Mouse (Mus musculus) MEL (cell line): ENCODE measurements around the gene Topbp1. TPM values are rescaled to one million over a fixed set of nuclear protein-coding genes. Genes with fewer than 3 reads are reported as not detected.

ENCODE experiments used
- DNase-seq: peaks from one replicate; pipeline ENCODE4 v3.0.0; 2011; ENCODE audit warnings: low read depth, low spot score
- H3K27ac ChIP-seq: 2 replicates; pipeline ENCODE4 v1.5.1; 2012; ENCODE audit warnings: low read depth, mild to moderate bottlenecking, control low read depth, low read length, moderate library complexity; ENCODE audit not compliant: control insufficient read depth
- H3K27me3 ChIP-seq, 2 experiments: fragments of 150-350 bp in 1 of 2; sonication (generic) in 1 of 2; 2 replicates each; pipeline ENCODE4 v1.6.1; 2012; ENCODE audit warnings: low read length in 2 of 2, mild to moderate bottlenecking in 2 of 2, improper control_type of control experiment in 1 of 2, moderate library complexity in 1 of 2; ENCODE audit not compliant: insufficient read depth in 2 of 2, control insufficient read depth in 1 of 2
- H3K36me3 ChIP-seq, 2 experiments: 2 replicates each; pipeline ENCODE4 v1.6.1; 2012 to 2014; ENCODE audit warnings: low read length in 2 of 2, improper control_type of control experiment in 1 of 2, inconsistent platforms in 1 of 2, mild to moderate bottlenecking in 1 of 2; ENCODE audit not compliant: insufficient read depth in 2 of 2, control insufficient read depth in 1 of 2
- H3K4me1 ChIP-seq, 2 experiments: fragments of 150-350 bp in 1 of 2; sonication (generic) in 1 of 2; 2 replicates each; pipeline ENCODE4 v1.6.1; 2012; ENCODE audit warnings: low read length in 2 of 2, improper control_type of control experiment in 1 of 2, mild to moderate bottlenecking in 1 of 2; ENCODE audit not compliant: insufficient read depth in 2 of 2, control insufficient read depth in 1 of 2
- H3K4me3 ChIP-seq, 2 experiments: fragments of 150-350 bp in 1 of 2; sonication (generic) in 1 of 2; 2 replicates each; pipeline ENCODE4 v1.5.1; 2012; ENCODE audit warnings: low read depth in 2 of 2, low read length in 2 of 2, mild to moderate bottlenecking in 2 of 2, moderate library complexity in 2 of 2, control low read depth in 1 of 2, improper control_type of control experiment in 1 of 2; ENCODE audit not compliant: control insufficient read depth in 1 of 2, insufficient read depth in 1 of 2
- H3K79me2 ChIP-seq: 2 replicates; pipeline ENCODE4 v1.6.1; 2012; ENCODE audit warnings: mild to moderate bottlenecking, low read length, moderate library complexity; ENCODE audit not compliant: control insufficient read depth, poor library complexity, insufficient read depth
- H3K9ac ChIP-seq: 2 replicates; pipeline ENCODE4 v1.6.1; 2012; ENCODE audit warnings: low read depth, mild to moderate bottlenecking, control low read depth, low read length, moderate library complexity; ENCODE audit not compliant: control insufficient read depth, poor library complexity, severe bottlenecking
- H3K9me3 ChIP-seq: fragments of 150-350 bp; sonication (generic); replicated peaks from 2 replicates; pipeline ENCODE4 v1.6.1; 2012; ENCODE audit warnings: mild to moderate bottlenecking, low read length, improper control_type of control experiment, moderate library complexity; ENCODE audit not compliant: insufficient read depth
- CHD2 ChIP-seq: IDR thresholded peaks from 2 replicates; pipeline ENCODE4 v1.6.1; 2011; ENCODE audit warnings: low read length, improper control_type of control experiment
- CTCF ChIP-seq, 3 experiments: IDR thresholded peaks in 2 of 3; conservative IDR thresholded peaks in 1 of 3; 2 replicates each; pipeline ENCODE4 v1.5.1; 2011 to 2012; ENCODE audit warnings: low read length in 3 of 3, low read depth in 2 of 3, mild to moderate bottlenecking in 2 of 3, improper control_type of control experiment in 1 of 3, inconsistent platforms in 1 of 3, mixed read lengths in 1 of 3, moderate library complexity in 1 of 3; ENCODE audit not compliant: control insufficient read depth in 1 of 3, insufficient read depth in 1 of 3, poor library complexity in 1 of 3, severe bottlenecking in 1 of 3
- E2F4 ChIP-seq: IDR thresholded peaks from 2 replicates; pipeline ENCODE4 v1.6.1; 2011; ENCODE audit warnings: low read depth, low read length, improper control_type of control experiment, borderline replicate concordance
- ELF1 ChIP-seq: IDR thresholded peaks from 2 replicates; pipeline ENCODE4 v1.6.1; 2014; ENCODE audit warnings: low read depth, mild to moderate bottlenecking, inconsistent platforms, low read length, improper control_type of control experiment, moderate library complexity
- GABPA ChIP-seq: IDR thresholded peaks from 2 replicates; pipeline ENCODE4 v1.6.1; 2012; ENCODE audit warnings: low read depth, mild to moderate bottlenecking, inconsistent platforms, low read length, improper control_type of control experiment, moderate library complexity
- GATA1 ChIP-seq: IDR thresholded peaks from 2 replicates; pipeline ENCODE4 v1.6.1; 2011; ENCODE audit warnings: low read depth, low read length, improper control_type of control experiment
- HCFC1 ChIP-seq: IDR thresholded peaks from 2 replicates; pipeline ENCODE4 v1.6.1; 2012; ENCODE audit warnings: low read depth, mild to moderate bottlenecking, inconsistent platforms, low read length, improper control_type of control experiment, moderate library complexity
- KAT2A ChIP-seq: conservative IDR thresholded peaks from 2 replicates; pipeline ENCODE4 v1.6.1; 2012; ENCODE audit warnings: low read depth, low read length, improper control_type of control experiment, inconsistent platforms
- MAFK ChIP-seq: IDR thresholded peaks from 2 replicates; pipeline ENCODE4 v1.6.1; 2011; ENCODE audit warnings: low read depth, mild to moderate bottlenecking, low read length, improper control_type of control experiment, borderline replicate concordance
- MAZ ChIP-seq: IDR thresholded peaks from 2 replicates; pipeline ENCODE4 v1.6.1; 2012; ENCODE audit warnings: low read depth, mild to moderate bottlenecking, inconsistent platforms, low read length, improper control_type of control experiment
- MXI1 ChIP-seq: IDR thresholded peaks from 2 replicates; pipeline ENCODE4 v1.6.1; 2011; ENCODE audit warnings: mild to moderate bottlenecking, low read depth, low read length, improper control_type of control experiment
- MYB ChIP-seq: IDR thresholded peaks from 2 replicates; pipeline ENCODE4 v1.6.1; 2011; ENCODE audit warnings: mild to moderate bottlenecking, low read depth, low read length, improper control_type of control experiment
- NELFE ChIP-seq: IDR thresholded peaks from 2 replicates; pipeline ENCODE4 v1.6.1; 2011; ENCODE audit warnings: low read depth, low read length, improper control_type of control experiment
- NRF1 ChIP-seq: IDR thresholded peaks from 2 replicates; pipeline ENCODE4 v1.6.1; 2014; ENCODE audit warnings: low read depth, mild to moderate bottlenecking, inconsistent platforms, low read length, improper control_type of control experiment, moderate library complexity; ENCODE audit not compliant: poor library complexity, insufficient read depth, severe bottlenecking
- POLR2A ChIP-seq, 2 experiments: IDR thresholded peaks; 2 replicates each; pipeline ENCODE4 v1.6.1; 2011 to 2012; ENCODE audit warnings: low read length in 2 of 2, mild to moderate bottlenecking in 2 of 2, control low read depth in 1 of 2, improper control_type of control experiment in 1 of 2, low read depth in 1 of 2, moderate library complexity in 1 of 2; ENCODE audit not compliant: control insufficient read depth in 1 of 2, insufficient read depth in 1 of 2, poor library complexity in 1 of 2
- POLR2AphosphoS2 ChIP-seq: IDR thresholded peaks from 2 replicates; pipeline ENCODE4 v1.6.1; 2011; ENCODE audit warnings: low read length, improper control_type of control experiment
- POLR2AphosphoS5 ChIP-seq: IDR thresholded peaks from 2 replicates; pipeline ENCODE4 v1.6.1; 2012; ENCODE audit warnings: low read depth, borderline replicate concordance, mild to moderate bottlenecking, inconsistent platforms, low read length, moderate library complexity, mixed read lengths
- RAD21 ChIP-seq: IDR thresholded peaks from 2 replicates; pipeline ENCODE4 v1.6.1; 2011; ENCODE audit warnings: mild to moderate bottlenecking, low read depth, low read length, improper control_type of control experiment
- RCOR1 ChIP-seq: IDR thresholded peaks from 2 replicates; pipeline ENCODE4 v1.6.1; 2012; ENCODE audit warnings: low read depth, mild to moderate bottlenecking, inconsistent platforms, low read length, improper control_type of control experiment
- SIN3A ChIP-seq: IDR thresholded peaks from 2 replicates; pipeline ENCODE4 v1.6.1; 2012; ENCODE audit warnings: low read length, improper control_type of control experiment, inconsistent platforms
- SMC3 ChIP-seq: IDR thresholded peaks from 2 replicates; pipeline ENCODE4 v1.6.1; 2011; ENCODE audit warnings: low read depth, low read length, improper control_type of control experiment
- TBP ChIP-seq: IDR thresholded peaks from 2 replicates; pipeline ENCODE4 v1.8.0; 2011; ENCODE audit warnings: low read depth, low read length, improper control_type of control experiment
- TCF12 ChIP-seq: IDR thresholded peaks from 2 replicates; pipeline ENCODE4 v1.6.1; 2014; ENCODE audit warnings: low read depth, mild to moderate bottlenecking, inconsistent platforms, low read length, improper control_type of control experiment, moderate library complexity
- USF1 ChIP-seq: IDR thresholded peaks from 2 replicates; pipeline ENCODE4 v1.6.1; 2014; ENCODE audit warnings: low read depth, mild to moderate bottlenecking, inconsistent platforms, low read length, improper control_type of control experiment, moderate library complexity
- ZC3H11A ChIP-seq: IDR thresholded peaks from 2 replicates; pipeline ENCODE4 v1.6.1; 2012; ENCODE audit warnings: low read depth, mild to moderate bottlenecking, inconsistent platforms, low read length, improper control_type of control experiment
- ZKSCAN1 ChIP-seq: IDR thresholded peaks from 2 replicates; pipeline ENCODE4 v1.6.1; 2012; ENCODE audit warnings: low read depth, mild to moderate bottlenecking, inconsistent platforms, low read length, improper control_type of control experiment, moderate library complexity
- ZMIZ1 ChIP-seq: IDR thresholded peaks from 2 replicates; pipeline ENCODE4 v1.6.1; 2012; ENCODE audit warnings: low read depth, mild to moderate bottlenecking, inconsistent platforms, low read length, improper control_type of control experiment, moderate library complexity
- polyA plus RNA-seq, 2 experiments: library from polyadenylated mRNA; stranded (reverse) in 1 of 2; unstranded in 1 of 2; fragments of >175 nt in 1 of 2; fragments of >200 nt in 1 of 2; gene quantifications; 2 replicates each; pipeline versions ENCODE4 v1.2.1 to v1.2.4; 2012; ENCODE audit warnings: low replicate concordance in 2 of 2, low read depth in 1 of 2; ENCODE audit not compliant: insufficient read length in 2 of 2, insufficient read depth in 1 of 2, missing spikeins in 1 of 2
- total RNA-seq: library from RNA; depleted of rRNA; stranded (reverse); fragments of 300-350 nt; gene quantifications from 2 replicates; pipeline ENCODE4 v1.2.3, GENCODE M21; 2012; rRNA removed

Gene Topbp1
- total RNA-seq = 120 and 127 TPM in 2 replicates
- polyA plus RNA-seq = 100 to 1,000 TPM; 216 to 756 TPM

GRCm38 (mm10) chr9:103304927-103305326 is at the start of gene Topbp1, which contains the start of gene 1300017J02Rik:
Gene Topbp1, plus strand, starts transcription at chr9:103305215.
Gene 1300017J02Rik, minus strand, starts transcription at chr9:103305082.
- Histone ChIP-seq H3K4me1 (peaks cover 0 to 6% of the 10 kb centered on the region in 2 experiments; a peak in 2 of 4 replicates), H3K27me3 (no peaks in the 10 kb centered on the region), H3K9me3 (no peaks in the 10 kb centered on the region), H3K79me2 (peaks cover 34% of the 10 kb centered on the region), H3K36me3 (peaks cover 10 to 31% of the 10 kb centered on the region in 2 experiments), H3K27ac (peak within 1 kb of the TSS; percentile 85), H3K4me3 (peak within 1 kb of the TSS; percentile 88 to 99), H3K9ac (peak within 1 kb of the TSS; percentile 100)
- peak; percentile 96 for DNase-seq
- peak; percentile 97 for TF ChIP-seq E2F4
- TF ChIP-seq TCF12 = peak; percentile 49
- TF ChIP-seq KAT2A = 0 out of 2 replicates have a peak, but pooled peaks have one; percentile 1
- TF ChIP-seq MAFK = no peak
- peak; percentile 99 for TF ChIP-seq NELFE
- 0 out of 2 replicates have a peak, but pooled peaks have one; percentile 11 for TF ChIP-seq MXI1
- TF ChIP-seq MAZ = peak; percentile 55; the same call in 1 of the 2 replicates
- TF ChIP-seq RAD21 = no peak
- peak; percentile 75 for TF ChIP-seq SIN3A
- TF ChIP-seq NRF1 = no peak
- no peak for TF ChIP-seq SMC3
- TF ChIP-seq ZMIZ1 = peak; percentile 95
- TF ChIP-seq HCFC1 = peak; percentile 89
- peak; percentile 97 for TF ChIP-seq POLR2AphosphoS2
- no peak for TF ChIP-seq USF1
- TF ChIP-seq CTCF (IDR thresholded peaks at IDR 0.05 in 2 of 3, conservative IDR thresholded peaks at IDR 0.05 in 1 of 3; ENCODE audit: control insufficient read depth in 1 of 3, insufficient read depth in 1 of 3, low read depth in 2 of 3, low read length in 3 of 3, poor library complexity in 1 of 3, severe bottlenecking in 1 of 3) = no peak
- TF ChIP-seq ZKSCAN1 = no peak
- peak; percentile 94 to 98 for TF ChIP-seq POLR2A (IDR thresholded peaks at IDR 0.05; ENCODE audit: control insufficient read depth in 1 of 2, insufficient read depth in 1 of 2, low read depth in 1 of 2, low read length in 2 of 2, poor library complexity in 1 of 2)
- TF ChIP-seq ELF1 = peak; percentile 95
- peak; percentile 81 for TF ChIP-seq TBP

DNA sequence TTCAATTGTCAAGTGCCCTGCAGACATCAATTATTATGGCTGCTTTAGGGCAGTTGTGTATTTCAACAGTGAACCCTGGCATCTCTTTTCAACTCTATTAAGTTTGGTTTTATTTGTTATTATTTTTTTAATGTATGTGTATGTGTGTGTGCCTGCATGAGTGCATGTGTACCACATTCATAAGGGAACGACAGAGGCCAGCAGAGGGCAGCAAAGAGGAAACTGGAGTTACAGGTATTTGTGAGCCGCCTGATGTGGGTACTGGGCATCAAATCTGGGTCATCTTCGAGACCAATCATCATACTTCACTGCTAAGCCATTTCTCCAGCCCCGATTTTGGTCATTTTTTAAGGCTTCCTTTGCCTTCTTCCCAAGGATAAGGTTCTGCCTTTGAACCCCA is 39.2 kb upstream of the Topbp1 start:
- no peak for DNase-seq
- Histone ChIP-seq H3K9me3 (no peaks in the 10 kb centered on the region), H3K4me3 (no peak overlapping the region), H3K27ac (no peak overlapping the region)
- no peak for TF ChIP-seq SIN3A
- TF ChIP-seq GABPA = no peak
- TF ChIP-seq POLR2AphosphoS5 = no peak
- no peak for TF ChIP-seq CHD2
- no peak for TF ChIP-seq RCOR1
- no peak for TF ChIP-seq KAT2A
- no peak for TF ChIP-seq ZC3H11A
- peak in 2 of 3 experiments; percentile 25 to 26; a peak in 4 of 6 replicates for TF ChIP-seq CTCF (IDR thresholded peaks at IDR 0.05 in 2 of 3, conservative IDR thresholded peaks at IDR 0.05 in 1 of 3; ENCODE audit: control insufficient read depth in 1 of 3, insufficient read depth in 1 of 3, low read depth in 2 of 3, low read length in 3 of 3, poor library complexity in 1 of 3, severe bottlenecking in 1 of 3)
- peak; percentile 29; the same call in 1 of the 2 replicates for TF ChIP-seq SMC3
- TF ChIP-seq MYB = no peak
- no peak; the same call in 1 of the 2 replicates for TF ChIP-seq RAD21
- TF ChIP-seq GATA1 = no peak
- TF ChIP-seq, all 39 proteins: peak for 2
- H3K79me2 ChIP-seq = no peaks in the 10 kb centered on the region
- H3K4me1 ChIP-seq = no peaks in the 10 kb centered on the region
- H3K27me3 ChIP-seq = no peaks in the 10 kb centered on the region
- no peaks in the 10 kb centered on the region for H3K36me3 ChIP-seq
- H3K9ac ChIP-seq = no peak overlapping the region
